Mouse (Mus musculus) midbrain, embryonic 16.5 days (tissue): Measurements from ENCODE around the gene Col23a1. TPM values are rescaled to one million over a fixed set of nuclear protein-coding genes. Genes with fewer than 3 reads are reported as not detected.

Experiments
- ATAC-seq: fragments of 200-750 bp; cut with Nextera tagmentation; 2 replicates; pipeline ENCODE4 v1.8.0; 2017; ENCODE audit warnings: moderate TSS enrichment
- H3K27ac ChIP-seq: fragments of 300-500 bp; sonication (generic); 2 replicates; pipeline ENCODE4 v1.5.1; 2014; ENCODE audit warnings: mild to moderate bottlenecking, low read length, mixed read lengths
- H3K27me3 ChIP-seq: fragments of 300-500 bp; sonication (generic); 2 replicates; pipeline ENCODE4 v1.6.1; 2014; ENCODE audit warnings: low read depth, low read length, mixed read lengths; ENCODE audit not compliant: control insufficient read depth, insufficient read depth
- H3K36me3 ChIP-seq: fragments of 300-500 bp; sonication (generic); 2 replicates; pipeline ENCODE4 v1.6.1; 2014; ENCODE audit warnings: mild to moderate bottlenecking, low read length, moderate library complexity, mixed read lengths; ENCODE audit not compliant: control insufficient read depth, insufficient read depth
- H3K4me1 ChIP-seq: fragments of 300-500 bp; sonication (generic); 2 replicates; pipeline ENCODE4 v1.6.1; 2014; ENCODE audit warnings: mild to moderate bottlenecking, low read length, mixed read lengths; ENCODE audit not compliant: control insufficient read depth, insufficient read depth
- H3K4me2 ChIP-seq: fragments of 300-500 bp; sonication (generic); 2 replicates; pipeline ENCODE4 v1.6.1; 2014; ENCODE audit warnings: mild to moderate bottlenecking, low read length, mixed read lengths
- H3K4me3 ChIP-seq: fragments of 300-500 bp; sonication (generic); 2 replicates; pipeline ENCODE4 v1.5.1; 2014; ENCODE audit warnings: low read depth, mild to moderate bottlenecking, low read length, moderate library complexity, mixed read lengths
- H3K9ac ChIP-seq: fragments of 300-500 bp; sonication (generic); 2 replicates; pipeline ENCODE4 v1.6.1; 2014; ENCODE audit warnings: low read depth, low read length, mixed read lengths
- H3K9me3 ChIP-seq: fragments of 300-500 bp; sonication (generic); replicated peaks from 2 replicates; pipeline ENCODE4 v1.6.1; 2014; ENCODE audit warnings: mild to moderate bottlenecking, low read length, mixed read lengths; ENCODE audit not compliant: control insufficient read depth, poor library complexity, severe bottlenecking
- WGBS: fragments of 180-500 bp; shearing (Covaris S2); extraction: QIAGEN DNeasy Blood & Tissue Kit; methylation state at CpG from one replicate; pipeline ENCODE4 v1.1.7; 2014; 5-methylcytosine and 5-hydroxymethylcytosine counted together
- polyA plus RNA-seq: library from polyadenylated mRNA; unstranded; fragments of >200 nt; fragmentation: Nextera tagmentation; extraction: Ambion mirVana; gene quantifications from 2 replicates; pipeline ENCODE4 v1.2.1, GENCODE M21; 2015

Col23a1 gene
- polyA plus RNA-seq, 1 experiment from 2014 or later, result 3.0 TPM

- Histone ChIP-seq H3K27me3 (no peaks in the 10 kb centered on the region), H3K9me3 (no peaks in the 10 kb centered on the region; the same call in 1 of the 2 replicates), H3K4me3 (no peak overlapping the region), H3K27ac (no peak overlapping the region), H3K36me3 (no peaks in the 10 kb centered on the region), H3K9ac (no peak overlapping the region), H3K4me2 (no peak overlapping the region), H3K4me1 (no peaks in the 10 kb centered on the region)
- WGBS, result 31% methylated on average over 16 of the region's 16 CpGs
- ATAC-seq, result no peak
Measured at GRCm38 (mm10) chr11:51429428-51430179, 139.9 kb downstream of the Col23a1 start.

- Histone ChIP-seq H3K36me3 (no peaks in the 10 kb centered on the region), H3K4me3 (no peak overlapping the region), H3K4me2 (no peak overlapping the region), H3K27me3 (no peaks in the 10 kb centered on the region), H3K4me1 (no peaks in the 10 kb centered on the region), H3K9me3 (no peaks in the 10 kb centered on the region; the same call in 1 of the 2 replicates), H3K9ac (no peak overlapping the region), H3K27ac (no peak overlapping the region)
- 54% methylated on average over 8 of the region's 8 CpGs for WGBS
- ATAC-seq, result no peak
Measured at GRCm38 (mm10) chr11:51430180-51430578, 140.5 kb downstream of the Col23a1 start.

GRCm38 (mm10) chr11:51431287-51431686 is 141.6 kb downstream of the Col23a1 start:
- Histone ChIP-seq H3K4me2 (no peak overlapping the region), H3K36me3 (no peaks in the 10 kb centered on the region), H3K27me3 (no peaks in the 10 kb centered on the region), H3K9me3 (no peaks in the 10 kb centered on the region; the same call in 1 of the 2 replicates), H3K27ac (no peak overlapping the region), H3K4me1 (no peaks in the 10 kb centered on the region), H3K9ac (no peak overlapping the region), H3K4me3 (no peak overlapping the region)
- WGBS, result 91% methylated on average over 3 of the region's 3 CpGs
- no peak for ATAC-seq

- Histone ChIP-seq H3K36me3 (no peaks in the 10 kb centered on the region), H3K4me1 (no peaks in the 10 kb centered on the region), H3K9me3 (no peaks in the 10 kb centered on the region; the same call in 1 of the 2 replicates), H3K27ac (no peak overlapping the region), H3K27me3 (no peaks in the 10 kb centered on the region), H3K4me2 (no peak overlapping the region), H3K9ac (no peak overlapping the region), H3K4me3 (no peak overlapping the region)
- ATAC-seq, result no peak
- WGBS, result 86% methylated on average over 8 of the region's 8 CpGs
Measured at GRCm38 (mm10) chr11:51431968-51432367, 142.2 kb downstream of the Col23a1 start.

- Histone ChIP-seq H3K4me3 (no peak overlapping the region), H3K9me3 (no peaks in the 10 kb centered on the region), H3K36me3 (no peaks in the 10 kb centered on the region), H3K27ac (no peak overlapping the region), H3K9ac (no peak overlapping the region), H3K27me3 (no peaks in the 10 kb centered on the region), H3K4me2 (no peak overlapping the region), H3K4me1 (no peaks in the 10 kb centered on the region)
- 96% methylated on average over 7 of the region's 7 CpGs for WGBS
- ATAC-seq, result no peak
Measured at GRCm38 (mm10) chr11:51442006-51442405, 152.3 kb downstream of the Col23a1 start.

- Histone ChIP-seq H3K4me1 (no peaks in the 10 kb centered on the region), H3K27me3 (no peaks in the 10 kb centered on the region), H3K4me2 (no peak overlapping the region), H3K27ac (no peak overlapping the region), H3K4me3 (no peak overlapping the region), H3K9me3 (no peaks in the 10 kb centered on the region), H3K9ac (no peak overlapping the region), H3K36me3 (no peaks in the 10 kb centered on the region)
- no peak for ATAC-seq
- WGBS, result 77% methylated on average over 8 of the region's 8 CpGs
Measured at GRCm38 (mm10) chr11:51442599-51442998, 152.9 kb downstream of the Col23a1 start.

GRCm38 (mm10) chr11:51443818-51444217 is 154.1 kb downstream of the Col23a1 start:
- Histone ChIP-seq H3K9ac (no peak overlapping the region), H3K4me2 (no peak overlapping the region), H3K4me1 (no peaks in the 10 kb centered on the region), H3K9me3 (no peaks in the 10 kb centered on the region), H3K36me3 (no peaks in the 10 kb centered on the region), H3K4me3 (no peak overlapping the region), H3K27ac (no peak overlapping the region), H3K27me3 (no peaks in the 10 kb centered on the region)
- WGBS, result 72% methylated on average over 2 of the region's 2 CpGs
- no peak for ATAC-seq

- WGBS, result 83% methylated on average over 7 of the region's 7 CpGs
- Histone ChIP-seq H3K4me1 (no peaks in the 10 kb centered on the region; the same call in 1 of the 2 replicates), H3K9ac (no peak overlapping the region)
Measured at GRCm38 (mm10) chr11:51444649-51445048, 154.9 kb downstream of the Col23a1 start.

GRCm38 (mm10) chr11:51446711-51447425 is 157.1 kb downstream of the Col23a1 start:
- Histone ChIP-seq H3K27ac (no peak overlapping the region), H3K4me2 (no peak overlapping the region), H3K36me3 (no peaks in the 10 kb centered on the region), H3K4me3 (no peak overlapping the region), H3K9ac (no peak overlapping the region), H3K27me3 (no peaks in the 10 kb centered on the region), H3K4me1 (no peaks in the 10 kb centered on the region; the same call in 1 of the 2 replicates), H3K9me3 (no peaks in the 10 kb centered on the region)
- ATAC-seq, result no peak
- 39% methylated on average over 6 of the region's 6 CpGs for WGBS

More at GRCm38 (mm10) chr11:51444649-51445048, 154.9 kb downstream of the Col23a1 start:
- H3K27me3 ChIP-seq, result no peaks in the 10 kb centered on the region
- no peak overlapping the region for H3K4me2 ChIP-seq
- H3K27ac ChIP-seq, result no peak overlapping the region
- no peaks in the 10 kb centered on the region for H3K9me3 ChIP-seq
- no peak for ATAC-seq
- no peak overlapping the region for H3K4me3 ChIP-seq
- no peaks in the 10 kb centered on the region for H3K36me3 ChIP-seq
